Mouse (Mus musculus) gastrocnemius, adult 18-20 months (tissue): ENCODE measurements around the gene March4. TPM values are rescaled to one million over a fixed set of nuclear protein-coding genes. Genes with fewer than 3 reads are reported as not detected.

Experiments used
- DNase-seq: peaks from one replicate; pipeline ENCODE4 v3.0.0; 2021; ENCODE audit warnings: low spot score
- total RNA-seq, 2 experiments: library from RNA; stranded (reverse); gene quantifications; 2 replicates each; pipeline ENCODE4 v1.2.3; 2021

March4 gene
- total RNA-seq, 2 experiments from 2014 or later = 0.24 to 0.62 TPM

GRCm38 (mm10) chr1:72530516-72531196 lies 6.1 kb downstream of the March4 start:
- DNase-seq = no peak

DNA sequence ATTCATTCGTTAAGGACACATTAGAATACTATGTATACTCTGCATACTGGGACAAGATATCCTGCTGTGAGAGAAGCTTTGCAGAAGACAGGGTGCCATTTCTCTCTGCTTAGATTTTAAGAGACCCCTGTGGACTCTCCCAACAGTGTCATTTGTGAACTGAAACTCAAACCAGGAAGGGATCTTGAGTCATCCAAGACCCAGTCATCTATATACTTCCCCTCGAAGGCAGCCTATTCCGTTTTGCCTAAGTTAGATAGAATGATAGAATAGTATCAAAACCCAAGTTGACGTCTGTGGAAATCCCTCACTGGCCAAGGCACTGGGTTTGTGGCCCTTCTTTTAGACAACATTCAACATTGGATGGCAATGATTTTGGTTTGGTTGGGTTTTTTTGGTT lies 7.5 kb downstream of the March4 start:
- no peak for DNase-seq

- DNase-seq = no peak
Measured at GRCm38 (mm10) chr1:72523601-72524000, 13.1 kb downstream of the March4 start.

DNA sequence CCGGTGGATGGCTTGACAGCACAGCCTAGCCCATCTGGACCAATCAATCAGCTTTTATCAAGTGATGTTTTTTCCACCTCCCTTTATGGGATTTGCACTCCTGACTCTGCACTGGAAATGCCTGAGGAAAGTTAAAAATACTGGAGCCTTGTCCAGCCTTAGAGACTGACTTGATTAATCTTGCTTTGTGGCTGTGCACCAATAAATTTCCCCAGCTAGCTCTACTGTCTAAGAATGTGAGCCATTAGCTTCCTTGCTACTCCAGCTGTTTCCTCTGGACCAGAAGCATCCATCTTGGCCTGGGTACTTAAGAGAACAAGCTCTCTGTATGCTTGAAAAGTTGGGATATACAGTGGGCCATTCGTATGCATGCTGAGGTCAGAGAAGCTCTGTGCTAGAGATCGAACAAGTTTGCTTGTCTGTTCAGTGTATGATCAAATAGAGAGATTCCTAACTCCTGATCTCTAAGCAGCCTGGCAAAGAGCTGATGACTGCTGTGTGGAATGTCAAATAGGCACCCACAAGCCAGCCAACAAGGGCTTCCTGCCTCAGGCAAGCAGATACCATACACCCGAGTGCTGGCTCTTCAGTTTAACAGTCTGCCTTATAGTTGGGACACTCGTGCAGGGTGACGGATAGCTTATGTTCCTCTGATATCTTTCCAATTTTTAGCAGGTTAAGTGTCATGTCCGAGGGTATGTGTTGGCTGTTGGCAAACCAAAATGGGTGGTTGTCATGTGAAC lies 25.8 kb downstream of the March4 start:
- DNase-seq = no peak

DNA sequence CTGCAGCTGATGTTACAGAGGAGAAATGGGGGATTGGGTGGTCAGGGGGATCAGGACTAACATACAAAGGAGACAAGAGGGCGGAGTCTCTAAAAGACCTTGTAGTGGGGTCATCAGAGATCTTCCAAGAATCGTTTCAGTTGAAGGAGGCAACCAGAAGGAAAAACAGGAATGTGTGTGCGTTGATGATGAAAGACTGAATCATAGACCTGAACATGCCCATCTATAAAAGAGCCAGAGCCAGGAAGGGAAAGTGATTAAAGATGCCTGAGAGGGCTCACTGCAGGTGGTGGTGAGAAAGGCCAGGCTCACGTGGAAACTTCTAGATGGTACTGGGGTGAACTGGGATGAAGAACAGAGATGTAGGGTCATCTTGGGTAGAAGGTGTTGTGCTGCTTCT lies 27.2 kb downstream of the March4 start:
- DNase-seq = no peak

DNA sequence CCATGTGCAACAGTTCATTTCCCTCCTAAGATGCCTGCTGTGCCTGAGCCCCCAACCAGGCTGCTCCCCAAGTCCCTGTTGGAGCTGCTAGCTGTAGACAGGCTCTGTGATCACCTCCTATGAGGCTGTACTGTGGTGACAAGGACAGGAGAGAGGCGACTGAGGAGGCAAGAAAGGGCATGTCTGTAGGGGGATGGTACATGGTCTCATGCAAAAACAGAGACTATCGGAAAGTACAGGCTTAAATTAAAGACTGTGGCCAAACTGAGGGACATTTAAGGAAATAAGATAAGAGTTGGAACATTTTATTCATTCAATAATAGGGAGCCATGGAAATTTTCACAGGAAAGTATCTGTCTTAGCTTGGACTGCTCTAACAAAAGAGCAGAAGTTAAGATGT lies 29.1 kb downstream of the March4 start:
- no peak for DNase-seq

GRCm38 (mm10) chr1:72506202-72506601 lies 30.5 kb downstream of the March4 start:
- DNase-seq = no peak

DNA sequence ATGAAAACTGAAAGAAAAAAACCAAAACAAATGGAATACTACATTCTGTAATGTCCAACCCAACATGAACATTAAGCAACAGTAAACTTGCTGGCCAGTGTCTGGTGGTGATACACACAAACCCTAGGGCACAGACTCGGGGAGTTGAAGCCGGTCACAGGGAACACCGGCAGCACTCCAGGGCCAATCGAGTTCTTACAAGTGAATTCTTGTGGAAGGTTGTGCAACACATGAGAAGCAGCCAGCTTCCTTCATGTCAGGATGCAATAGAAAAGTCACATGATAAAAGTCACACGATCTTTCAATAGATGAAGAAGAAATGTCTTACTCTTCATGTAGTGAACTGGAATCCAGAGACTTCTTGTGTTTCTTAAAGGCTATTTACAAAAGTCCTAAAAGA lies 39.1 kb downstream of the March4 start:
- no peak for DNase-seq

GRCm38 (mm10) chr1:72493454-72493853 lies 43.3 kb downstream of the March4 start:
- DNase-seq = no peak

DNA sequence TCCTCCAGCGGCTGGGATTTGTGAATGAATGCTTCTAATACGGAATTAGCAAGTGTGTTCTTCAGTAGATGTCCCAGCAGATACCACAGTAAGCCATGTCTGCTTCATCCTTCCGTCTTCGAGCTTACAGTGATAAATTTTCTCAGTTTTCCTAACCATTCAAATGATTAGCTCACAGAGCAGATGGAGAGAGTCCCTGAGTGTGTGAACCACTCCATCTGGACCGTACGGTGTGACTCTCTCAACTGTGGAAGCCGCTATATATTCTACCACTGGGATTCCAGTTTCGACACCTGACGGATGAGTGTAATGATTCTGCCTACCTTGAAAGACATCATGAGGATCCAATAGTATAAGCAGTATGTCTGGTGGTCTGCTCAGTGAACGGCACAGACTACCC lies 44.1 kb downstream of the March4 start:
- DNase-seq = no peak

DNA sequence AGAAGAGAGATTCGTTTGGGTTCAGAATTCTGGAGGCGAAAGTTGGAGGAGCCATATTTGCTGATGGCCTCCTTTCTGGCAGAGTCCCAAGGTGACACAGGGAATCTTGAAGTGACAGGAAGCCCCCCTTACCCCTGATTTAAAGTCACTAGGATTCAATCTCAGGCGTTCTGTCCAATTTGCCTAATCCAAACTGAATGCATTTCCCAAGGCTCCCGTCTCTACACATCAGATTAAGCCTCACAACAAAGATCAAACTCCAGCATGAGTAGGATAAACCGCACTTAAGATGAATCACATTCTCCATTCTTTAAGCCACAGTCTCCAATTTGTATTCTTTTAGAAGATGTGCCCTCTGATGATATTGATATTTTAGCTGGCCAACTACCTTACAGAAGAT lies 45.4 kb downstream of the March4 start:
- DNase-seq = no peak

DNA sequence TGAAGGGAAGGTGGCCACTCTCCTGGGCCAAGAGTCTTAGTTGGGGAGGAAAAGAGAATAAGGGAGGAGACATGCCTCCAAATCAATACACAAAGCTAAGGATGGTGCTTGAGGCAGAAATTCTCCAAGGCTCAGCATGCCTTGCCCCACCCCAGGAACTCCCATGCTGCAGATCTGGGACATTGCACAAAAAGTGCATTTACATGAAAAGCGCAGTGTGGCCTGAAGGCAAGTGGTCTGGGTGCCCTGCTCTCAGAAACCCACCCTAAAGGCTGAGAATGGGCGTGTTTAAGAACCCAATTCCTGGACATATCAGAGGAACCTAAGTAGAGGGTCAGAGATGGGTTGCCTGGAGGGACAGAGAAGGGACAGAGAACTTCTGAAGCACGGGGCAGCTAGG lies 45.9 kb downstream of the March4 start:
- DNase-seq = no peak

DNA sequence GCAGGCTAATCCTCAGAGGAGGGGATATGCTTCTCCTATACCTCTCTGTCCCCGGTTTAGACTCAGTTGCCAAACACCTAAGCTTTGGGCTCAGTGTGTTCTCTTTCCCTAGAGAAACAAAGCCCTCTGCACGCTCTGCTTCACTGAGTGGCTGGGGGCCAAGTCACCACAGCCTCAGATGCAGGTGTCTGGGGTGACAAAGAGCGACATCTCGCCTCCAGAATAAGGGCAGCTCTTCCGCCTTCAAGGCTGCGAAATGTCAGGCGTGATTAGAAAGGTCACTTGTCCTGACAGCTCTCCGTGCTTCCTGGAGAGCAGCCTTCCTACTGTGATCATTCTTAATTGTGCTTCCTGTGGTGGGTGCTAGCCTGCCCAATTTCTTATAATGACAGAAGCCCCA lies 46.5 kb downstream of the March4 start:
- DNase-seq = no peak

DNA sequence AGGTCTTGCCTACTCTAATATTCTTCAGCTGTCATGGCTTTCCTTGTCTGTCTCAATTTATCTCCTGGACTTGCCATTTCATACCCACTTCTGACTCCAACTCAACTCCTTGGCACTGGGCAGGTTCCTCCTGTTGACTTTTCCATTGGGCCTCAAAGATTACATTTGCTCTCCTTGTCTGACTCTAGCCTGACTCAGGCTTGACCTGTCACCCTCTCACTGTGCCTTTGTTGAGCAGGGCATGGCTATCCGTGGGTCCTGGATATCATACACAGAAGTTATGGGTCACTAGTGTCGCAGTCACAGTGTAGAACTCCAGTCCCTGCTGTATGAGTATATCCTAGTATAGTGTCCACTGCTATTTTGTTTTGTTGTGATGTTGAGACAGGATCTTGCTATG lies 60.1 kb downstream of the March4 start:
- no peak for DNase-seq

GRCm38 (mm10) chr1:72469075-72469474 lies 67.7 kb downstream of the March4 start:
- no peak for DNase-seq

GRCm38 (mm10) chr1:72468466-72469003 lies 68.2 kb downstream of the March4 start:
- DNase-seq = no peak

GRCm38 (mm10) chr1:72464926-72465583 lies 71.7 kb downstream of the March4 start:
- no peak for DNase-seq

DNA sequence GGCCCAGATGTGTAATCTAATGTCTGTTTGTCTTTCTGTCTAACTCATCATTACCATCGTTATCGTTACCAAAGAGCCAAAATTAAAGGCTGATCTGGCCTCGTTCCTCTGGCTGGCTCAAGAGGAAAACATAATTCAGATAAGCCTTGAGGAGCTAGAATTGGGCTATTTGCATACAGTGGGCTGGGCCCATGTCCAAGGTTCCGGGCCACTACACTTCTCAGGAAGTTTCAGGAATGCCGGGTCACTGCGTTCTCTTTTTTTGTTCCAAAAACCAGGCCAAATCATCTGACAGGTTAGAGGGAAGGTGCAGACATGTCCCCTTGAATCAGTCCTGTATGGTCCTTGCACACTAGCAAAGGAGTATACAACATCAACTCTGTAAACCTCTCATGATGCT lies 74.2 kb downstream of the March4 start:
- no peak for DNase-seq

DNA sequence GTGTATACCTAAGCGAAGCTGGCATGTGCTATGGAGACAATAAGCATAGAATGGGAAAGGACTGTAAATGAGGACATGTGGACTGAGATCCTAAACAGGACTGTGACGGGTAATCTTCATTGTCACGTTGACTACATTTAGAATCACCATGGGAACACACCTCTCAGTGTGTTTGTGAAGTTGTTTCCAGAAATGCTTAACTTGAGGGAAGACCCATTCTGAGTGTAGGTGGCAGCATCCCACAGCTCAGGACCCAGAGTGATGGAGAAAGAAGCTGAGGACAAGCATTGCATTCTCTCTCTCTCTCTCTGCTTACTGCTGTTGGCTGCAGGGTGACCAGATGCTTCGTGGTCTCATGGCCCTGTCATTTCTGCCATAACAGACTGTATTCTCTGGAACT lies 79.1 kb downstream of the March4 start:
- no peak for DNase-seq

GRCm38 (mm10) chr1:72455923-72456322 lies 80.8 kb downstream of the March4 start:
- no peak for DNase-seq

DNA sequence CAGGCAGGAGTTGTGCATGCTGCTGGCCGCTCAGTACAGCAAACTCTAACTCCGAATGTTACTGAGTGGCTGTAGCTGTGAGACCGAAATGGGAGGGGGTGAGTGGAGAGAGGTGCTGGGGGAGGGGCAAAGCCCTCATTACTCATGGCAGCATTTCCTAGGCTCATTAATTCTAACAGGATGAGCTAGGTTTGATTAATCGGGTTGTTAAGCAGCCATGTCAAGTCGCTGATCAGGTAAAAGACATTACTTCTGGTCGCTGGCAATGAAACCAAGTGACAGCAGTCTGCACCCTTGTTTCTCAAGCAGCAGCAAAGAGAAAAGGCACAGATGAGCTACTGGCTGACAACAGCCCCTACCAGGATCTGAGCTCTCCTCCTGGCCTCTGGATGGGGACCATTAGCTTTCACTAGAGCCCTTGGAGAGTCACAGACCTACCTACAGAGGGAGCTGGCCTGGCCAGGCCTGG lies 82.0 kb downstream of the March4 start:
- DNase-seq = no peak

- DNase-seq = no peak
Measured at GRCm38 (mm10) chr1:72452839-72453238, 83.9 kb downstream of the March4 start.
